Mouse (Mus musculus) thymus, postnatal 14 days (tissue): ENCODE measurements around the gene Lims1.

Experiments used
- DNase-seq: peaks from one replicate; pipeline ENCODE4 v3.0.0; 2021

Lims1 gene

DNA sequence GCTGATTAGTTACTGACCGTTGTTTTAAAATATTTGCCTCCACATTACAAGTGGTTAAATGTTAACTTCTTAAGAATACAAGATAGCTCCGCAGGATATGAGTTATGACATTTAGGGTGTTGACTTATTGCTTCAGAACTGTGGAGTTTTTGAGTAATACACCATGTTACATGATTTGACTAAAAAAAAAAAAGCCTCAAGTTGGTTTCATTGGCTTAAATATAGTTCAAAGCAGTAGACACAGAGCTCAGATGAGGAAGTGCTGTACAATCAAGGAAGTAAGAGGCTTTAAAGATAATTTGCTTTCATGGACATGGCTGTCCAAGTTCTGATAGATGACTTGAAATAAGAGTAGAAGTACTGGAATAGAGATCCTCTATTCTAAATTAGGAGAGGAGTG lies 28.4 kb downstream of the Lims1 start:
- no peak for DNase-seq

DNA sequence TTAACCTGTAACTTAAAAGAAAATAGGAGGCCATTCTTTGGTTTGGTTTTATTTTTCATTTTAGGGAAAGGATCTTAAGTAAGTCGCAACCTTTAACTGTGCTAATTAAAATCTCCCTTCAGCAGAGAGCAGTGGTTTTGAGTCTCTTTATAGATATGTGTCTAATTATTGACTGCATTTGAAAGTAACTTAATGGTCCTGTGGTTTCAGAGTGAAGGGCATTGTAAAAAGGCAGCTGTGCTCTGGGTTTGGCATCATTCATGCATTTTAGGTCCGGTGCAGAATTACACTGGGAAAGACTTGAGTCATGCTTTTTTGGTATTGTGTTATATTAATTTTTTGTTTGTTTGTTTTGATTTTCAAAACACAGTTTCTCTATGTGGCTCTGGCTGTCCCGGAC lies 29.1 kb downstream of the Lims1 start:
- DNase-seq = no peak

DNA sequence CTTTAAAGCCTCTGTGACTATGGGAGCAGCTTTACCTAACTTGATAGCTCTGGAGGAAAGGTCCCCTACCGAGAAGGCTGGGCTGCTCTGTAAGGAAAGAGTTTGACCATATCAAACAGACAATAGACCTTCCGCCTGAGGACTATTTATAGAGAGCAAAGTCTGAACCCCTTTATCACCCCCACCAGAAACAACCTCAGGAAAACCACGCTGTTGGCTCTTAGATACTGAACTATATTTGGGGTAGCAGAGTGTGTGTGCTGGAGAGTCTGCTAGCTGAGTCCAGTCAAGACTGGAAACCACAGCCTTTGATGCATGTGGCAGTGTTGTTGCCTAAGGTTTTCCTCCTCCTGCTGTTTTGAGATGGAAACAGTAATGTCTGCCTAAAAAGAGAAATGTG lies 31.3 kb downstream of the Lims1 start:
- peak; percentile 14 for DNase-seq

DNA sequence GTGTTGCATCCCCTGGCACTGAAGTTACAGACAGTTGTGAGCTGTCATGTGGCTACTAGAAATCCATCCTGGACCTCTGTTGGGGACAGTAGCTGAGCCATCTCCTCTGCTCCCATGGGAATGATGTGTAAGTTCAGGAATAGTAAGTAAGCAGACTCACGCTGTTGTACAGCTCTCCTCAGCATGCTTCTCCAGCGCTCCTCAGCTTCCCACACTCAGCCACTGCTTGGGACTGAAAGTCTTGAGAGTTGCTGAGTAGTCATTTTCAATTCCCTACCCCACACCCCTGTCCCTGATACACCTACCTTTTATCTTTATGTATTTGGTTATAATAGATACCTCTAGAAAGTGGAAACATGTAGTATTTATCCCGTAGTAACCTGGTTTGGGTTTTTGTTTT lies 33.2 kb downstream of the Lims1 start:
- no peak for DNase-seq

DNA sequence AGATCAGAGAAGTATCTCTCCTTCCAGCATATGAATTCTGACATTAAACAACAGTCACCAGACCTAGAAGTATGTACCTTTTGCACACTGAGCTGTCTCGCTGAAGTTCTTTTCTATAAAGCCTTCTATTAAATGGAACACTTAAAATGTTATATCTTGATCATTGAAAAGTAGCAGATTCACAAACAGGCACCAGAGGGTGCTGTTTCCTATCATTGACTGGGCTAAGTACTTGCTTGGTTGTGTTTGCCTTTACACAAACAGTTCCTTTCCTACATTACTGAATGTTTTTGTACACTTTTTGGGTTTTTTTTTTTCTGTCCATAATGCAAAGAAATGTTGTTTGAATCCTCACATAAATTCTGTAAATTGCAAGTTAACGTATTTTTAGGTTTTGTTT lies 35.9 kb downstream of the Lims1 start:
- DNase-seq = peak; percentile 51

DNA sequence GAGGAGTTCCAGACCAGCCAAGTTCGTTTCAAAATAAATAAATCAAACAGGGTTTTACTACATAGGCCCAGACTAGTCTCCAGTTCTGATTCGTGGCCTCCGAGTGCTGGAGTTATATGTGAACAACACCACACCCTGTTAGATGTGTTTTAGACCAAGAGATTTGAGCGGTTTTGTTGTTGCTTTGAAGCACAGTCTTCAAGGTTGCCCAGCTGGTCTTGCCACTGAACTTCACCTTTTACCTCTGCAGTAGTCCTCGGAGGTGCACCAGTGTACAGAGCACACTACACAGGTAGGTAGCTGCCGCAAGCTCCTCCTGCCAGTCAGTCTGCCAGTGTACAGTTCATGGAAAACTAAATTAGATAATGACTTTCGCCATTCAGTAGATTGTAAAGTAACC lies 36.7 kb downstream of the Lims1 start:
- no peak for DNase-seq

DNA sequence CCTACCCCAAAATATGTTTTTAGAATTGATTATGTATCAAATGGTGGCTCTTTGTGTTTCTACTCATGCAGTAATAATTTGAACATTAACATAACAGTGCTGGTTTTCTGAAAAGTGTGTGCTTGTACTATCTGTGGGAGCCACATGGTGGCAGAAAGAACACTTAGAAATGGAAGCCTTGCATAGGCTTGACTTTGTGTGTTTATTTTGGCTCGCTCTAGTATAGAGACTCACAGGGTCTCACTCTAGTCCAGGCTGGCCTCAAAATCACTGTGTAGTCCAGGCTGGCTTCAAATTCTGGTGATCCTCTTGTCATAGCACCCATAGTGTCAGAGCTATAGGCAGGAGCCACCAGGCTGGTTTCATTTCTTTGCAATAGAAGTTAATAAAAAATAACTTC lies 39.5 kb downstream of the Lims1 start:
- peak; percentile 28 for DNase-seq

DNA sequence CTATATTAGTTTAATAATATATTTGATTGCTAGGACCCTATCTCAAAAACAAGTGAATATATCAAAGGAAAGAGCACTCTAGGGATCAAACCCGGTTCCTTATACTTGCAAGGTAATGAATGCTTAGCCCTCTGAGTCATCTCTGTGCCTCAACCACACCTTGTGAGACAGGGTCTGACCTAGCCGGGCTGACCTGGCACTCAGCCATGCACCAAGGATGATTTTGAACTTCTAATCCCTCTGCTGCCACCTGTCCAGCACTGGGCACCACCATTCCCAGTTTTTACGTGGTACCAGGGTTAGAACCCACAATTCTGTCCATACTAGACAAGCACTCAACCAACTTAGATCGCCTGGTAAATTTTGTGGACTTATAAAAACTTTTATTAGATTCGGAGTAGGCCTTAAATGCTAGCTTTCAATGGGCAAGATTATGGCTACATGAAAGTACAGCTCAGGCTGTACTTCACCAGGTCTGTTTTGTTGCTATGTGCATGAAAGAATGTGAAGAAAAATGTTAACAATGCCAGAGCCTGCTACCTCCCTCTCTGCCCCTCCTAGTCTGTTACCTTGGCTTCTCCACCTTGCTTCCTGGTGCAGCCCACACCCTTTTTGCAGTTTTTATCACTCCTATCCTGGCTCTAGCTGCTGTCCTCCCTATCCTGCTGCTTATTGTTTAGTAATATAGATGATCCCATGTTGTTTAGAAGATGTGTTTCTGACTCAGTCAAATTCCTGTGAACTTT lies 41.7 kb downstream of the Lims1 start:
- no peak for DNase-seq

DNA sequence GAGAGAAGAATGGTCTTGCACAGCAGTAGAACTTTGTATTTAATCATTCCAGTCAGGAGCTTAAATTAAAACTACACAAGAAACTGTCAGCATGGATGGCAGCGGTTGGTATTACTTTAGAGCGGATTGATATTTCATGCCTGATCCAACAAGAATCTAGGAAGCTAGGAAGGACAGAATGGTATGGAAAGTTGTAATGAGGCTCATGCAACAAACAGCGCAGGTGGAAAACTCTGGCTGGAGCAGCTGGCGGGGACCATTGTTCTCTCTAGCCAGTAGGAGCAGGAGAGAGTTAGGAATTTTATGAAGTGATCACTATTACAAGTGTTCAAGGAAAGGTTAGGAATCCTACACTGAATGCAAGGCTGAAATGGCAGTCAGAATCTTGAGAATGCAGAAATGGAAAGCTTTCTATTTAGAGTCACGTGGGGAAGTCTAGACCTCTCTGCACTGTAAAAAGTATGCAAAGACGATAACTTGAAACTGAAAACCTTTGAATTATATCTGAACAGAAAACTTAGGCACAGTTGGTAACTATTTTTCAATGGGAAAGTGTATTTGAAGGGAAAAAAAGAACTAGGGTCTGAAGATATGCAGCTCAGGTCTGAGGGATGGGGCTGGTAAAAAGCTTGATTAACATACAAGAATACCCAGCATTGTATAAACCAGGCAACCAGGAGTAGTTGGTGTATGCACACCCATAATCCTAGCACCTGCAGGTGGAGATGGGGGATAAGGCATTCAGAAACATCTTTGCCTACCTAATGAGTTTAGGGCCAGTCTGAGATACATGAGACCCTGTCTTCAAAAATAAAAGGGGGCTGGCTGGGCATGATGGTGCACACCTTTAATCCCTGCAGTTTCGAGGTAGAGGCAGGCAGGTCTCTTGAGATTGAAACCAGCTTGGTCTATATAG lies 45.8 kb downstream of the Lims1 start:
- no peak for DNase-seq

DNA sequence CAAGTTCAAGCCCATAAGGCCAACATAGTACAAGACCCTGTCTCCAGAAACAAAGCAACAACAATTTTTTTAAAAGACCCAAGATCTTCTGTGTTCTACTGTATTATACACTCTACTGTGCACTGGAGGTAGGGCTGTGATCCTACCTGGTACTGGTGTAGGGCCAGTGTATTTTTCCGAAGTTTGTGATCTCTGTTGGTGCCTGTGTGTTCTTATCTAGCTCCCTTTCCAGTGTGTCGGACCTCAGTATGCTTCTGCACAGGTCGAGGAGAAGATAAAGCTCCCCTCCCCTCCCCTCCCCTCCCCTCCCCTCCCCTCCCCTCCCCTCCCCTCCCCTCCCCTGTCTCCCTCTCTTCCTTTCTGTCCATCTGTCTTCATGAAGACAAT lies 46.4 kb downstream of the Lims1 start:
- no peak for DNase-seq

DNA sequence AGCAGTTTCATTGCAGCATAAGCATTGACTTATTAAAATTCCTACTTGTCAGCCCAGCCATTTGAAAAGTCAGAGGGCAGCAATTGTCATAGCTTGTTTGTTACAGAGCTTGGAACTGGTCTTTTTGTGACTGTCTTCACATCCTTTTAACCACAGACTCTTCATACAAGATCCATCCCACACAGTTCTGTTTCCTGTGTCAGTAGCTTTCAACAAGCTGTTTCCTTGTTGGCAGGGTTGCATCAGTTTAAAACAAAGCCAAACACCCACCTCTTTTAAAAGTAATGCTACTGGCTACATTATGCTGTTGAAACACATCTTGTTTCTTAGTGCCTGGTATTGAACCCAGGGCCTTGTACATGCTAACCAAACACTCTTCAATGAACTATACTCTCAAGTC lies 46.9 kb downstream of the Lims1 start:
- DNase-seq = peak; percentile 34

DNA sequence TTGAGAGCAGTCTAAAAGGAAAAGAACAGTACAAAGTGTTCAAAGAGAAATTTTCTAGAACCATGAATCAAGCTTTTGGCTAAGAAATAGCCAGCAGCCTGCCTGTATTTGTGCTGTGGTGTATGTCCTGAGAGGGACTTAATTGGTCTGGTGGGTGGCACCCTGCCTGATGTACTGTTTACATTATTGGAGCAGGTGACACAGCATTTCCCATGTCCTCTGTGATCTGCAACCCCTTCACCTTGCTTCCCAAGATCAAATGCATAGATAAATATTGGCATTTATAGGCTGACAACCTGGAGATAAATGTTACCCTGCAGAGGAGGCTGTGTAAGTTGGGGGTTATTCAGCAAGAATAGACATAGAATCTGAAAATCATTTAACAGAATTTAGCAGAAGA lies 47.3 kb downstream of the Lims1 start:
- no peak for DNase-seq

DNA sequence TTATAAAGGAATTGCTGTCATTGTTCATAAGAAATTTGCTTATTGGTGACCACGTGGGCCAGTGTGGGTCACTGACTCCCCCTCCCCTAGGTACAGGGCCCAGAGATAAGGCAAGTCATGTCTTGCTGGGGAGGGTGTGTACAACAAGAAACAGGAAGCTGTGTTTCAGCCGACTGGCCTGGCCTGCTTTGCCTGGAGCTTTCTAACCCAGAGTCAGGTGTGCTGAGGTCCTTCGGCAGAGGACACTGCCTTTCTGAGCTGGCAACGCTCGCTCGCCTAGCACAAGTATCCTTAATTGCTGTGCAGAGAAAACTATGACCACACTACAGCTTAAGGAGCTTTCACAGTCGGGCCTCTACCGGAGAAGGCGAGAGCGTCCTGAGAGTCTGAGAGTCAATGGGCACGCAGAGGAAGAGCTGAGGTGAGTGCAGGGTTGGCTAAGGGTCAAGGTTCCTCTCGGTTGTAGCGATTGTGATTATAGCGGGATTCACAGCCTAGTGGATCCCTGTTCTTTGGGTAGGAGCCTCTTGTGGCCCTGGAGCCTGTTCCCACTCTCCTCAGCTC lies 48.1 kb downstream of the Lims1 start:
- peak; percentile 46 for DNase-seq

DNA sequence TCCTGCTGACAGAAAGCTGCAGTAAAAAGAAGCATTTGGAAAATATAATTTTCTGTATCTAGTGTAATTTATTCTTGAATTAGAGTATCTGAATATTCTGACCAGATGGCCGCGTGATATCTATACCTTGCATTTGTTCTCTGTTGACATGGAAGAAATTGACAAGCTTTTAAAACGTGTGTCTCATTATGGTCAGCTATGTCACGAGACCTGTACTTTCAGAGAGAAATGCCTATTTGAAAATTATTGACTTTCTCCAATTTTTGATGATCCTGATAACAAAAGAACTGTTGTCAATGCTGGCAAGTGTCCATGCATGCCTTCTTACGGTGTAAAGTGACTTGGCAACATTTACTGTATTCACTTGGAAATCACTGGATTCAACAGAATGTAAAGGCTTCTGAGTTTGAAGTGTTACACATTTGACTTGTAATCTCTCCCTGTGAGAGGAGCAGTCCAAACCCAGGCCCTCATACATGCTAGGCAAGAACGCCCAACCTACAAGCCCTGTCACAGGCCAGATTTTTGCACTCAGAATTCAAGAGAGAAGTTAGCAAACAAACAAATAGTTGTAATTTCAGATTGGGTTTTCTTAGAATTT lies 49.3 kb downstream of the Lims1 start:
- DNase-seq = no peak

DNA sequence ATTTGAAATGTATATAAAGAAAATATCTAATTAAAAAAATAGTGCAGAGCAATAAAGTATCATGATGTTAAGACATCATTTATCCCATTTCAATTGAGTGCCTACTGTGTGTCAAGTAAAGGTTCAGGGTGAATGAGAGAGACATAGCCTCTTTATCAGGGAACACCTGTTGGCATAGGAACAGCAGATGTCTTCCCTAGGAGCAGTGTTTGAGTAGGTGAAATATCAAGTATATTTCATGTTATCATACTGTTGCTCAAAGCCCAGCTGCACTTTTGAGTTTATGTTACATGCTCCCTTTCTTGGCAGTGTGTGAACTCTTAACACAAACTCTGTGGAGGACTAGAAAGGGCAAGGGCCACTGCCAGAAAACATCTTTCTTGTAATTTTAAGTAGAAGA lies 50.6 kb downstream of the Lims1 start:
- no peak for DNase-seq

DNA sequence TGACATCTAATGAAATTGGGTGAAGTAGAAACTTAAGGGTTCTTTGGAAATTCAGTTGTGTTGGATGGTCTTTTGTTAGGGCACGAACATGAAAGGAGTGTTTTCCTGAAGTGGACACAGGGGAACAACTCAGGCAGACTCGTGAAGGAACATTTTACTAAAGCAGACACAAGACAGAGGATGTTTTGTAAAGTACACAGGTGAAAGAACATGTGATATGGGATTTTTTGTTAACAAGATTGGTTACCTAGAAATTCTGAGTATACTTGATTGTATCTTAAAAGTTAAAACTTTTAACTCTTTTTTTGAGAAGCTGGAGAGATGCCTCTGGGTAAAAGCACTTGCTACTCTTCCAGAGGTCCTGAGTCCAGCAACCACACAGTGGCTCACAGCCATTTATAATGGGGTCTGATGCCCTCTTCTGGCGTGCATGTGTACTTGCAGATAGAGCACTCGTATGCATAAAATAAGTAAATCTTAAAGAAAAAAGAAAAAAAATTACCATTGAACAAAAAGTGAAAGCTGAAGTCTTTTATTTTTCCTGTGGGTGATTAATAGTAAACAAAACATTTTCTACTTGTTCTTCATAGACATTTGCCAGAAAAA lies 54.4 kb downstream of the Lims1 start:
- peak; percentile 64 for DNase-seq

DNA sequence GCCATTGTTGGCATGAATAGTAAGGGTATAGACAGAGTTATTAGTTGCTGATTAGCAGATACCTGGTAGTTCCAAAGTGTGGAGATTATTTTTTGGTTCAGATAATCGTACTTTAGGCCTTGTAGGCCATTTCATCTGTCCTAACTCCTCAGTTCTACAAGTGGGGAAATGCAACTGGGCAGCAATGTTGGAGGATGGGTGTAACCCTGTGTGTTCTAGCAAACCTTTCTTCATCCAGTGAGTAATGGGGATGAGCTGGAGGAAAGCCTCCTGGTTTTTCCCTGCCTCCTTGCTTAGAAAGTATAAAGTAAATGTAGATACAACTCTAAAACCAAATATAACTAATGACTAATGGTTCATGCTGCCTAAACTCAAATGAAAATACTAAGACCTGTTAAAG lies 55.1 kb downstream of the Lims1 start:
- DNase-seq = no peak

DNA sequence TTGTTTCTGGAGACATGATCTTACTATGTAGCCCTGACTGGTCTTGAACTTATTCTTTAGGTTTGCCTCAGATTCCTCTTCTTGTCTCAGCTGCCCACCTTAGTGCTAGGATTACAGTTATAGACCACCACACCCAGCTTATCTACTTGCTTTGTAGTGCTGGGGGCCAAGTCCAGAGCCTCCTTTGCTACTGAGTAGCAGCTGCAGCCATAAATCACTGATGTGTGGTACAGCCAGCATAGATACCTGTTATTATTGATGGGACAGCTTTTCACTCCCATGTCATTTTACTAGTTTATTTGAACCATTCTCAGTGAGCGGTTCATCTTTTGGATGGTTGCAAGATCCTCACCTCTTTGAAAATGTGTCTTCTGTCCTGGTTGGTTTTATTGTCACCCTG lies 56.4 kb downstream of the Lims1 start:
- DNase-seq = no peak

DNA sequence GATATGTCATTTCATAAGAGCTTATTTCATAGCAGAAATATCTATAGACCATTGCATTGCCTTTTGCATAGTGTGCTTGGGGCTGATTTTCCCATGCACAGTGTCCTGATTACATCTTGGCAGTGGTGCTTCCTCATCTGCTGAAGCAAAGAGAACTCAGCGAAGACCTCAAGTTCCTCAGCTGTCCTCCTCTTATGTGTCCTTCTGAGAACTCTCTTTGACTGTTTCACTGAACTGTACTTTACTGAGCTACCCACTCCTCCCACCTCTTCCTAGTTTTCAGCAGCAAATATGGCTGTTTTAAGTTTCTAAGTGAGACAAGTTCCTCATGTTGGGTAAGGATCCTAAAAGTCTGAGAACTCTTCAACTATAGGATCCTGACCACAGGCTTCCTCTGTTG lies 58.6 kb downstream of the Lims1 start:
- no peak for DNase-seq

DNA sequence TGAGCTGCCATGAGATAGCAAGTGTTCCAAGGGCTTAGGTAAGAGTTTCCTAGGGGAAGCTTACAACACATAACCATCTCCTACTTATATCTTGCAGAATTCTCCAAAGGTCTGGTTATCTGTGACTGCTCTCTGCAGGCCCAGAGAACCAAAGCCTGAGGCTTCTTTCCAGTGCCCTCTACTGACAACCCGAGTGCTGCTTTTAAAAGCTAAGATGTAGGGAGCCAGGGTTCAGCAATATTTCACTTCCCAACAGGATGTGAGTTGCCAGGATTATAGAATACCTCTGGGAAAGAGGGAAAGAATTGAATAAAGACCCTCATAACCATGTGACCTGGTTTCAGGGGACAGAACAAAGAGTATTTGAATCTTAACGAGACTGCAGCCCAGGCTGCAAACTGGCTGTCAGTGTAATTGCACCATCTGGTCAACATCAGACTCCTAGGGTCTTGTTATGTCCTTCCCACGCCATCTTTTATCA lies 59.4 kb downstream of the Lims1 start:
- DNase-seq = no peak

DNA sequence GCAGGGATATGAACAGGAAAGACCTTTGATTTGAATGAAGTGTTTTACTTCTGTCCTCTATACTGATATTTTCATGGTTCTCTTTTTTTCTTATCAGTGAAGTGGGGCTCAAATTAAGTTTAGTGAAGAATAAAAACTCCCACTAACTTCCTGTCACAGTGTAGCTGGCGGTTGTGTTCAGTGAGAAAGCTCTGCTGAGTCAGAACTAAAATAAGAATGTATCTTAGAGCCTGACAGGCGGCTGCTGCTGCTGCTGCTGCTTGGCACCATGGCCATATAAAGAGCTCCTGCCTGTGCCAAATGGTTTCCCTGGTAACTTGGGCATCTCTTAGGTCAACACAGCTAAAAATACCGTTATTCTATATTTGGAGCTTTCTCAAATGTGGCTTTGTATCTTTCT lies 60.0 kb downstream of the Lims1 start:
- DNase-seq = peak; percentile 28

DNA sequence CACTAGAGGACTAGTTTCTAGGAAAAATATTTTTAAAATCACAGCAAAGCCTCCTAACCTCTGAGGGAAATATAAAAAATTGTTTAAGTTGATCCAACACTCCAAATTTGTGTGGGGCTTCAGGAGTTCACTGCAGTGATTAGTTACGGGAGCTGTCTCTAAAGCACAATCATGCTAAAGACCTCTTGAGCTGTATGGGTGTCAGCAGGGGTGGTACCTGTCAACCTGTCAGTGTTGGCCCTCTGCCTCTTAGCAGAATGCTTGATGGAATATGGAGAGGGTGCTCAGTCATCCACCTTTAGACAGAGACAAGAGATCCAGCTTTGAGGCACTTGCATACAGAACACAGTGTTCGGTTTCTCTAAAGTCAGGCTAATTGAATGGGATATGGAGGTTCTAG lies 60.5 kb downstream of the Lims1 start:
- DNase-seq = no peak

DNA sequence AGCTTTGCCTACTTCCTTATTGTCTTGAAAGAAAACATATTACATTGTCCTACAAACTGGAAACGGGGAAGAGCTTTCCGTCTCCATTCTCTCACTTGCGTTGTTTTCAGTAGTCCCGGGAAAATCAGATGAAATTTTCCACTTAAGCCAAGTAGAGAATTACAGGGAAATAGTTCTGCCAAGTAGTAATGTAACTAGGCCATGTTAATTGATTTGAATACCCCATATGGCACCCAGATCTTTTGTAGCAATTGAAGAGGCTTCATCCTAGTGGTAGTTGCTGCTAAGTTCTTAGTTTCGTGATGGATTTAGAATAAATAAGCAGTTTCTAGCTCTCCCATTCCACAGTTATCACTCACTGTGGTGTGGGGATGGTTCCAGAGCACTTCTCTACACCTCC lies 62.4 kb downstream of the Lims1 start:
- no peak for DNase-seq
